In genomic region chr7:141265411-141265738, GRCm38 (mm10) we compare ENCODE assay signal across 9 mouse cellular contexts. TPM values are rescaled to one million over a fixed set of nuclear protein-coding genes. Genes with fewer than 3 reads are reported as not detected.
A peak's percentile ranks its signal among the peaks of the same experiment; 100 is the strongest.
DNase-seq lines count a peak whose midpoint lies in the region; ATAC-seq lines count a peak whose summit lies in the region.
"Had no signal": no experiment of that assay in that cellular context is flagged by ENCODE, and none has a peak within 500 bp of the region (broad histone marks: within the 10 kb centered on the region; RNA-seq: fewer than 3 reads in every experiment).

No protein-coding gene starts in this region.

- H3K27me3 ChIP-seq in kidney, embryonic 15.5 days = no peaks in the 10 kb centered on the region
- H3K27me3 ChIP-seq in forebrain, embryonic 13.5 days = no peaks in the 10 kb centered on the region
- no peaks in the 10 kb centered on the region for H3K27me3 ChIP-seq in midbrain, embryonic 14.5 days (ENCODE audit: control insufficient read depth, insufficient read depth, low read length)
- H3K27me3 ChIP-seq: hindbrain, embryonic 15.5 days had no signal

- ATAC-seq in kidney, embryonic 15.5 days (replicated peaks; ENCODE audit: low FRiP score) = 0 out of 2 replicates have a peak, but pooled peaks have one; percentile 23
- ATAC-seq in activated CD4-positive, CD25-positive, alpha-beta regulatory T cell, adult 4 months = peak; percentile 16
- peak; percentile 22; the same call in 1 of the 2 replicates for ATAC-seq in forebrain, embryonic 13.5 days
- ATAC-seq in midbrain, embryonic 14.5 days (ENCODE audit: low FRiP score, low TSS enrichment) = no peak

- peak overlapping the region; percentile 11; the same call in 1 of the 2 replicates for H3K27ac ChIP-seq in kidney, embryonic 15.5 days
- H3K27ac ChIP-seq in forebrain, embryonic 13.5 days = no peak overlapping the region
- no peak overlapping the region for H3K27ac ChIP-seq in midbrain, embryonic 14.5 days (replicated peaks; ENCODE audit: low read depth, low read length)
- H3K27ac ChIP-seq: hindbrain, embryonic 15.5 days had no signal

- peaks cover 40% of the 10 kb centered on the region for H3K36me3 ChIP-seq in kidney, embryonic 15.5 days
- H3K36me3 ChIP-seq in forebrain, embryonic 13.5 days (ENCODE audit: poor library complexity, severe bottlenecking) = peaks cover 41% of the 10 kb centered on the region
- peaks cover 40% of the 10 kb centered on the region for H3K36me3 ChIP-seq in midbrain, embryonic 14.5 days (ENCODE audit: control insufficient read depth, insufficient read depth, low read length)

- peak overlapping the region; percentile 86 for H3K4me2 ChIP-seq in kidney, embryonic 15.5 days
- H3K4me2 ChIP-seq in forebrain, embryonic 13.5 days = 0 out of 2 replicates have a peak overlapping the region, but pooled peaks have one; percentile 5
- H3K4me2 ChIP-seq in midbrain, embryonic 14.5 days (ENCODE audit: low read length) = peak overlapping the region; percentile 49; the same call in 1 of the 2 replicates

- DNase-seq in kidney, postnatal 14 days = no peak
- DNase-seq in midbrain, embryonic 14.5 days = peak; percentile 10
- DNase-seq in layer of hippocampus, adult 9-11 months = no peak
- DNase-seq in MN1 (ENCODE audit: low spot score) = no peak
- DNase-seq in adrenal gland, postnatal 25 days = no peak

- H3K4me1 ChIP-seq in kidney, embryonic 15.5 days = peaks cover 24% of the 10 kb centered on the region
- peaks cover 12% of the 10 kb centered on the region for H3K4me1 ChIP-seq in forebrain, embryonic 13.5 days
- H3K4me1 ChIP-seq in midbrain, embryonic 14.5 days (ENCODE audit: control insufficient read depth, insufficient read depth, low read length) = 0 out of 2 replicates have a peak, but pooled peaks cover 3% of the 10 kb centered on the region

- 0 out of 2 replicates have a peak overlapping the region, but pooled peaks have one; percentile 12 for H3K9ac ChIP-seq in kidney, embryonic 15.5 days
- H3K9ac ChIP-seq in forebrain, embryonic 13.5 days = 0 out of 2 replicates have a peak overlapping the region, but pooled peaks have one; percentile 50
- no peak overlapping the region for H3K9ac ChIP-seq in midbrain, embryonic 14.5 days (replicated peaks; ENCODE audit: low read length)

- WGBS in kidney, embryonic 15.5 days = 31% methylated on average over 11 of the region's 11 CpGs
- WGBS in forebrain, embryonic 13.5 days = 38% methylated on average over 11 of the region's 11 CpGs
- 35% methylated on average over 11 of the region's 11 CpGs for WGBS in midbrain, embryonic 14.5 days

- H3K9me3 ChIP-seq in kidney, embryonic 15.5 days (replicated peaks) = no peaks in the 10 kb centered on the region
- H3K9me3 ChIP-seq in forebrain, embryonic 13.5 days (replicated peaks) = no peaks in the 10 kb centered on the region
- no peaks in the 10 kb centered on the region for H3K9me3 ChIP-seq in midbrain, embryonic 14.5 days (ENCODE audit: control insufficient read depth, low read length)
- H3K9me3 ChIP-seq: hindbrain, embryonic 15.5 days had no signal

- peak overlapping the region; percentile 56 for H3K4me3 ChIP-seq in kidney, embryonic 15.5 days (replicated peaks)
- H3K4me3 ChIP-seq in forebrain, embryonic 13.5 days = no peak overlapping the region
- H3K4me3 ChIP-seq in midbrain, embryonic 14.5 days (replicated peaks; ENCODE audit: low read depth, low read length) = no peak overlapping the region

RNA-seq across cellular contexts. Expression of gene Irf7, which starts 0.9 kb away (rescaled TPM):
- polyA plus RNA-seq in kidney, embryonic 15.5 days (2015; fragmentation: Nextera tagmentation; extraction: Ambion mirVana) = 3.5 and 3.8 TPM in 2 replicates
- 100 to 1,000 TPM in 1 of 2 experiments, 10 to 100 TPM in 1; 92.0 to 108 TPM for polyA plus RNA-seq in activated CD4-positive, CD25-positive, alpha-beta regulatory T cell, adult 4 months (2017; shearing (Covaris generic))
- 1.0 and 1.1 TPM in 2 replicates for polyA plus RNA-seq in forebrain, embryonic 13.5 days (2015; fragmentation: Nextera tagmentation; extraction: Ambion mirVana)
- polyA plus RNA-seq in midbrain, embryonic 14.5 days (2014; fragmentation: Nextera tagmentation; extraction: Ambion mirVana) = 1.1 and 9.2 TPM in 2 replicates
- total RNA-seq in adrenal gland, postnatal 25 days (2021) = 7.8 and 10.4 TPM in 2 replicates

RNA-seq across cellular contexts. Expression of gene Cdhr5, which starts 11.2 kb away (rescaled TPM):
- 8.2 and 8.6 TPM in 2 replicates for polyA plus RNA-seq in kidney, embryonic 15.5 days (2015; fragmentation: Nextera tagmentation; extraction: Ambion mirVana)
- polyA plus RNA-seq in activated CD4-positive, CD25-positive, alpha-beta regulatory T cell, adult 4 months (2017; shearing (Covaris generic)) = not detected
- polyA plus RNA-seq in forebrain, embryonic 13.5 days (2015; fragmentation: Nextera tagmentation; extraction: Ambion mirVana) = not detected in 2 replicates
- not detected in 2 replicates for polyA plus RNA-seq in midbrain, embryonic 14.5 days (2014; fragmentation: Nextera tagmentation; extraction: Ambion mirVana)
- total RNA-seq in adrenal gland, postnatal 25 days (2021) = 14.4 and 16.5 TPM in 2 replicates
- polyA plus RNA-seq: hindbrain, embryonic 15.5 days had no signal

RNA-seq across cellular contexts. Expression of gene Sct, which starts 13.6 kb away (rescaled TPM):
- polyA plus RNA-seq in kidney, embryonic 15.5 days (2015; fragmentation: Nextera tagmentation; extraction: Ambion mirVana) = 41.1 and 43.5 TPM in 2 replicates
- not detected for polyA plus RNA-seq in activated CD4-positive, CD25-positive, alpha-beta regulatory T cell, adult 4 months (2017; shearing (Covaris generic))
- polyA plus RNA-seq in forebrain, embryonic 13.5 days (2015; fragmentation: Nextera tagmentation; extraction: Ambion mirVana) = 0.60 and 0.62 TPM in 2 replicates
- 0.49 and 1.3 TPM in 2 replicates for polyA plus RNA-seq in midbrain, embryonic 14.5 days (2014; fragmentation: Nextera tagmentation; extraction: Ambion mirVana)
- total RNA-seq in adrenal gland, postnatal 25 days (2021) = not detected in 2 replicates

RNA-seq across cellular contexts. Expression of gene Drd4, which starts 26.4 kb away (rescaled TPM):
- 1.4 and 1.8 TPM in 2 replicates for polyA plus RNA-seq in kidney, embryonic 15.5 days (2015; fragmentation: Nextera tagmentation; extraction: Ambion mirVana)
- not detected for polyA plus RNA-seq in activated CD4-positive, CD25-positive, alpha-beta regulatory T cell, adult 4 months (2017; shearing (Covaris generic))
- polyA plus RNA-seq in forebrain, embryonic 13.5 days (2015; fragmentation: Nextera tagmentation; extraction: Ambion mirVana) = 0.55 and 0.70 TPM in 2 replicates
- 0.53 and 0.54 TPM in 2 replicates for polyA plus RNA-seq in midbrain, embryonic 14.5 days (2014; fragmentation: Nextera tagmentation; extraction: Ambion mirVana)
- not detected in 2 replicates for total RNA-seq in adrenal gland, postnatal 25 days (2021)

RNA-seq across cellular contexts. Expression of gene Phrf1, which starts 36.8 kb away (rescaled TPM):
- polyA plus RNA-seq in kidney, embryonic 15.5 days (2015; fragmentation: Nextera tagmentation; extraction: Ambion mirVana) = 73.1 and 78.3 TPM in 2 replicates
- polyA plus RNA-seq in activated CD4-positive, CD25-positive, alpha-beta regulatory T cell, adult 4 months (2017; shearing (Covaris generic)) = 10 to 100 TPM; 51.4 to 60.8 TPM
- polyA plus RNA-seq in forebrain, embryonic 13.5 days (2015; fragmentation: Nextera tagmentation; extraction: Ambion mirVana) = 82.4 and 91.3 TPM in 2 replicates
- 60.1 and 77.5 TPM in 2 replicates for polyA plus RNA-seq in midbrain, embryonic 14.5 days (2014; fragmentation: Nextera tagmentation; extraction: Ambion mirVana)
- 83.3 and 83.9 TPM in 2 replicates for total RNA-seq in adrenal gland, postnatal 25 days (2021)

Comparison
In these comparisons a context has a peak if more than half of its experiments do, and no peak if none do; other contexts are left out.
1. H3K4me2 ChIP-seq: peak in every context shown above with its lines; median percentile 86 in kidney, embryonic 15.5 days; 49 in midbrain, embryonic 14.5 days; 5 in forebrain, embryonic 13.5 days.
2. RNA of gene Sct, which starts 13.6 kb away (polyA plus RNA-seq): 41.1 to 43.5 TPM in kidney, embryonic 15.5 days; 0.49 to 1.3 TPM in midbrain, embryonic 14.5 days, 0.60 to 0.62 TPM in forebrain, embryonic 13.5 days and not detected in activated CD4-positive, CD25-positive, alpha-beta regulatory T cell, adult 4 months; every median in the first group is over 10 times any median in the second.